Mouse (Mus musculus) monocyte, adult 2 months (primary cell): Measurements from ENCODE around the gene C9.

ENCODE experiments used
- DNase-seq, 2 experiments: peaks; one replicate each; pipeline ENCODE4 v3.0.0; 2022; ENCODE audit warnings: low spot score in 2 of 2, low read depth in 1 of 2

The C9 gene

DNA sequence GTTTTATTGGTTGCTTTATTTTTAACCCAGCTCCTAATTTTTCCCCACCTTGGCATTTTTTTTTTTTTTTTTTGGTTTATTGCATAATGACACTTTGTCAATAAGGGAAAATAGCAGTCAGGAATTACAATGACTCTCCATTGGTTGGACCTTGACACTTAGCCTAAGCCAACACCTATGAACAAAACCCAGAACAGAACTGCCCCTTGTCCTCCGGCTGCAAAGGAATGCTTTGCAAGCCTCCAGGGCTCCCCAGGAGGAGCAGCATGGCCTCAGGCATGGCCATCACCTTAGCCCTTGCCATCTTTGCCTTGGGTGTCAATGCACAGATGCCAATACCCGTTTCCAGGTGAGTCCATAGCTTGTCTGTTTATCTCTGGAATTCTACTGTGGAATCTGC, at the start of gene C9:
C9 (plus strand) TSS at position 193 of the 400 bp plus-strand sequence.
- DNase-seq = no peak

GRCm38 (mm10) chr15:6398211-6398610, 46.9 kb upstream of the C9 start:
- no peak for DNase-seq

GRCm38 (mm10) chr15:6398881-6399280, 46.2 kb upstream of the C9 start:
- no peak for DNase-seq

- DNase-seq = no peak
Measured at GRCm38 (mm10) chr15:6400115-6400514, 45.0 kb upstream of the C9 start.

GRCm38 (mm10) chr15:6402433-6402832, 42.7 kb upstream of the C9 start:
- DNase-seq = no peak

DNA sequence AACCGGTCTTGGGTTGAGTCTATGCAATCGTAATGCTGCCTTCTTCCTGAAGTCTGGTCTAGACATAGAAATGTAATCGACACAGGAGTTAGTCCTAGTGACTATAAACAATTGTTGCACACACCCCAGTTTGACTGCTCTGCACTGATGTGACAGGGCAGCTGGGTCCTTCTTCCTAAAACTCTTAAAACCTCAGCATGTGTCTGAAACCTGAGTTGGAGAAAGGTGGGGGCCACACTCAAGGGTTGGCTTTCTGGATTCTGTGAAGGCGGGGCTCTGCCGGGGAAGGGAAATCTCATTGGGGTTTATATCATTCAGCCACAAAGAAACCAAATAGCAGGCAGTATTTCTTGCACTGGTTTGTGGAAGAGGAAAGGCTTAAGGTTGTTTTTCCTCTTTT, 41.0 kb upstream of the C9 start:
- no peak for DNase-seq

DNA sequence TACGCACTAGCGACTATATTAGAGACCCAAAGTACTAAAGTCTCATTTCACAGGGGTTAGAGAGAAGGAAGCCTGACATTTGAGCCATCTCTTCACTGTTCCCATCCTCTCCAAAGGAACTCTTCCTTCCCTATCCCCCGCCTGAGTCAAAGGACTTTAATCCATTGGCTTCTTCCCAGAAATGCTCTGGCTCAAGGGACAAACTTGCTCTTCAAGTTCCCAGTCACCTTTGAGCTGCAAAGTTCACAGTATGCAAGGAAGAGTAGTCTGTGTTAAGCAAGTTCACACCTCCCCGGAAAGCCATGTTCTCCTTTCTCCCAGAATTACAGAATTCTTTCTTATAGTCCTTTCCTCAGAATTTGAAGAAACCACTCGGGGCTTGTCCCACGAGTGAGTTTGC, 38.4 kb upstream of the C9 start:
- no peak for DNase-seq

- DNase-seq = no peak
Measured at GRCm38 (mm10) chr15:6409031-6409430, 36.1 kb upstream of the C9 start.

DNA sequence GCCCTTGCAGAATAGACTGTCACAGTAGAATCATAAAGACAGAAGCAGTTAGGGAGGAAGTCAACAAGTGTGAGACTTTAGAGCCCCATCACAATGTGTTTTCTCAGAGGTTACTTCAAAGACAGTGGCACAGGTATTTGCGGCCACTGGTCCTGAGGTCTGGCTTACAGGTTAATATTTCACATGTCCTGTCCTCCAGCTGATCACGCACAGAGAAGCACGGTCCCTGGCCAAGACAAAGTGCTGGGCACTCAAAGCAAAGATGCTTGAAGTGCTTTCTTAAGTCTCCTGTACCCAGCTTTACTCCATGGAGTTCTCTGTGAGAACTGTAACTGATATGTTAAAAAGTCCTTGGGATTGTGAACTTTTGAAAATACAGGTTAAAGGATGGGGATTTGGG, 35.0 kb upstream of the C9 start:
- DNase-seq = no peak

- peak in 1 of 2 experiments; percentile 45 for DNase-seq
Measured at GRCm38 (mm10) chr15:6411334-6411733, 33.8 kb upstream of the C9 start.

GRCm38 (mm10) chr15:6415317-6415716, 29.8 kb upstream of the C9 start:
- no peak for DNase-seq

GRCm38 (mm10) chr15:6431777-6432176, 13.3 kb upstream of the C9 start:
- no peak for DNase-seq

GRCm38 (mm10) chr15:6432411-6432810, 12.7 kb upstream of the C9 start:
- DNase-seq = no peak

DNA sequence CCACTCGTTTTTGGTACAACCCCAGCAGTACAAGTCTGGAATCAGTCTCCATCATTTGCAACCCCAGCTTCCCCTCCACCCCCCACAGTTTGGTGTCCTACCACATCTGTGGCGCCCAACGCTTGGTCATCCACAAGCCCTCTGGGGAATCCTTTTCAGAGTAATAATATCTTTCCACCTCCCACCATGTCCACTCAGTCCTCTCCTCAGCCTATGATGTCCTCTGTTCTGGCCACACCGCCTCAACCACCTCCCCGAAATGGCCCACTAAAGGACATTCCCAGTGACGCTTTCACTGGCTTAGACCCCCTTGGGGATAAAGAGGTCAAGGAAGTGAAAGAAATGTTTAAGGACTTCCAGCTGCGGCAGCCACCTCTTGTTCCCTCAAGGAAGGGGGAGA, 9.8 kb upstream of the C9 start:
- no peak for DNase-seq

GRCm38 (mm10) chr15:6435773-6436172, 9.4 kb upstream of the C9 start:
- no peak for DNase-seq

GRCm38 (mm10) chr15:6438685-6439084, 6.4 kb upstream of the C9 start:
- DNase-seq = no peak

DNA sequence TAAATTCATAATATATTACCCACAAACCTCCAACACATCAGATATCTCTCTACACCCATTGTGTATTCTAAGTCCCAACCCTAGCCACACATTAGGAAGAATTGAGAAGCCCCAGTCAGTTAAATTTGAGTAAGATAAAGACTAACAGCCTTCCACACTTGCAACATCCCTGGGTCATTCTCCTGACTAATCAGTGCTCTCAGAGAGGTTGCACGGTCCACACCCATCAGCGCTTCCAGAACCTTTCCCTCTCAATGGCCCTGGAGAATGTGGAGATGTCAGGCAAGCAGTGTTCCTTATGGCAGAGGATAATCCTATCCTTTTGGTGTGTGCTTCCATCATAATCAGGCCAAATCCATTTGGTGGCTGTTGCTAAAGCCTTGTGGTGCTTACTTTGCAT, 675 bp upstream of the C9 start:
- no peak for DNase-seq

- no peak for DNase-seq
Measured at GRCm38 (mm10) chr15:6446181-6446580, 1.1 kb downstream of the C9 start.

DNA sequence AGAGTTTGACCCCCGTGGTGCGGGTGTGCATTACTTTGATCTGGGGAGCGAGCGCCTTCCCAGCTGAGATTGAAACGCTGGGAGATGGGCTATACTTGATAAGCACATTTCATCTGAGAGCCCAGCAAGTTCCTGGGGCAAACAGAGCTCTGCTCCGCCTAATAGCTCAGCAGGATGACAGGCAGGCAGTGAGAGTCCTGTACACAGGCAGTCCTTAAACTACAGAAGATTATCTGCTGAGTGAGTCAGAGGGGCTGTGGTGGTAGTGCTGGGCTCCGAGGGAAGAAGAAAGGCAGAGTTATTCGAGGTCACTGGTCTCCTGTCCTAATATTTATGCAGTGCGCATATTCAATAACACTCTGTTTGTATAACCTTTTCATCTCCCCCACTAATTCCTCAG, 3.8 kb downstream of the C9 start:
- no peak for DNase-seq

GRCm38 (mm10) chr15:6454461-6454860, 9.3 kb downstream of the C9 start:
- DNase-seq = no peak

DNA sequence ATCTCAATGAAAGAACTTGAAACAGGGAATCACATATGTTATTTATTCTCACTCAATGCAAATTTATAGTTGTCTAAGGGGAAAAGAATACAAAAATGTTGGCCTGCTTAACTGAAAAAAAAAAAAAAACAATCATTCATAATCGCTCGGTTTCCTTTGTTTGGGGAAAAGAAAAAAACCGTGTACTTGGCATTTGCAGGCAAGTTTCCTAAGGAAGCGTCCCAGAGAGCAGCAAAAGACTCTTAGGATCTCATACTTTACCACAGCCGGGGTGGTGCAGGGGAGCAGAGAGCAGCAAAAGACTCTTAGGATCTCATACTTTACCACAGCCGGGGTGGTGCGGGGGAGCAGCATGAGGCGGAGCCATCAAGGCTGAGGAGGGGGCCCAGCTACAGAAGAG, 16.3 kb downstream of the C9 start:
- DNase-seq = no peak

DNA sequence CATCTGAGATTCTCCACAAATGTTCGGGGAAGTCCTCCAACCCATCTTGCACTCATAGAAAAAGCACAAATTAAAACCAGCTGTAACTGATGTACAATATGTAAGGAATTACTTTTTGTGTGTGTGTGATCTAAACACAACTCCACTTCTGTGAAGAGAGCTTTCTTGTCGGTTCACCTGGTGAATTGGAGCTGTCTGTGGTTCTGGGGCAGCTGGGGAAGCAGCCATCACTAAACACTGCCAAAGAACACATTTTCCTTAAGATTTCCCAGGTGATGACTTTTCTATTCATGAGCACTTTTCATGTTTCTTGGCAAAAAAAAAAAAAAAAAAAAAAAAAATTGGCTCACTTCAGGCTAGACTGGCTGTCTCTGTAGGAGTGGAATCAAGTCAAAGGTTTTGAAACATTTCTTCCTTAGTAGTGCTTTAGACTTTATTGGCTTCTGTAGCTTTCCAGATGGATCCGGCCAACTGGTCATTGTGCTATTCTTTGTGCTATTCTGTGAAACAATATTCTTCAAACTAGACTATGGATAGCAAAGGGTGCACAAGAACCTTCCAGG, 18.3 kb downstream of the C9 start:
- no peak for DNase-seq

DNA sequence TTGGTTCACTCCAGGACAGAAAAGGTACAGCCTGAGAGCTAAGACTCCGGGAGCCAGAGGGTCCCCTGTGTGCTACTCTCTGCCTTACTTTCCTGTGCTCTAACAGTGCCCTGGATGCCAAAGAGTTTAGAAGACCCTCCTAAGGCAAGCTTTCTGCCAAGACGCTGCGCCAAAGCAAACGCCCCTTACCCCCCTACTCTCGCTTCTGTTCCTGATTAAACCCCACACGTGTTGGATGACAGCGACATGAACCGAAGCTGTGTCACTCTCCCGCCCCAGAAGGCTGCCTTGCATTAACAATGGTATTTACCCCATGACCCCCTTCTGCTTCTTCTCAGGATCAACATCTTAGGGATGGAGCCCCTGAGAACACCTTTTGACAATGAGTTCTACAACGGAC, 21.9 kb downstream of the C9 start:
- no peak for DNase-seq

DNA sequence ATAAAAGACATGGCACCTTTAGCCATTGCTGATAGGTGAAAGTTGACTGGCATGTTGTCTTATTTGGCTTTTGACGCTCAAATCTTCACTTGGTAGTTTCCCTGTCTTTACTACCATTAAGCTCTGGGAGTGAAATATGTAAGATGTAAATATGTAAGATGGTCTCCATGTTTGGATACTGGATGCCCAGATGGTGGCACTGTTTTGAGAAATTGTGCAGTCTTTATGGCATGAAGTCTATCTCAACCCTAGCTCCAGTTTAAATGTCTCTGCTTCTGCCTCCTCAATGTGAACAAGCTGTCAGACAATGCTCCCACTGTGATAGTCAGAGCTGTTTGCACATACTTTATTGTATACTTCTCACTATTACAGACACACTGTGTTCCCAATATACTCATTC, 23.7 kb downstream of the C9 start:
- DNase-seq = no peak
